Mouse (Mus musculus) liver, postnatal 0 days (tissue): Measurements from ENCODE around the gene Fcf1. TPM values are rescaled to one million over a fixed set of nuclear protein-coding genes. Genes with fewer than 3 reads are reported as not detected.

Experiments
- ATAC-seq: fragments of 200-750 bp; cut with Nextera tagmentation; 2 replicates; pipeline ENCODE4 v1.8.0; 2017; ENCODE audit warnings: mild to moderate bottlenecking, moderate library complexity
- DNase-seq: peaks from one replicate; pipeline ENCODE4 v3.0.0-alpha.2; 2016
- H3K27ac ChIP-seq: fragments of 300-500 bp; sonication (generic); 2 replicates; pipeline ENCODE4 v1.5.1; 2014; ENCODE audit warnings: antibody characterized with exemption, moderate library complexity, mild to moderate bottlenecking, low read depth
- H3K27me3 ChIP-seq: fragments of 300-500 bp; sonication (generic); 2 replicates; pipeline ENCODE4 v1.6.1; 2014; ENCODE audit warnings: low read length, control low read depth, mixed read lengths; ENCODE audit not compliant: insufficient read depth
- H3K36me3 ChIP-seq: fragments of 300-500 bp; sonication (generic); replicated peaks from 2 replicates; pipeline ENCODE4 v1.6.1; 2014; ENCODE audit warnings: mild to moderate bottlenecking, control low read depth, low read length, moderate library complexity, mixed read lengths; ENCODE audit not compliant: insufficient read depth
- H3K4me1 ChIP-seq: fragments of 300-500 bp; sonication (generic); 2 replicates; pipeline ENCODE4 v1.6.1; 2014; ENCODE audit warnings: antibody characterized with exemption, mild to moderate bottlenecking, control low read depth; ENCODE audit not compliant: insufficient read depth
- H3K4me2 ChIP-seq: fragments of 300-500 bp; sonication (generic); 2 replicates; pipeline ENCODE4 v1.6.1; 2014; ENCODE audit warnings: low read depth, mild to moderate bottlenecking, low read length, moderate library complexity, mixed read lengths
- H3K4me3 ChIP-seq: fragments of 300-500 bp; sonication (generic); 2 replicates; pipeline ENCODE4 v1.5.1; 2014; ENCODE audit warnings: low read depth, low read length
- H3K9ac ChIP-seq: fragments of 300-500 bp; sonication (generic); replicated peaks from 2 replicates; pipeline ENCODE4 v1.6.1; 2014; ENCODE audit warnings: mild to moderate bottlenecking, moderate library complexity
- H3K9me3 ChIP-seq: fragments of 300-500 bp; sonication (generic); 2 replicates; pipeline ENCODE4 v1.6.1; 2016; ENCODE audit warnings: mild to moderate bottlenecking, control low read depth, low read length, mixed read lengths
- CTCF ChIP-seq: sonication (generic); IDR thresholded peaks from 2 replicates; pipeline ENCODE4 v1.5.1; 2016; ENCODE audit warnings: antibody characterized with exemption, low read depth
- EP300 ChIP-seq: IDR thresholded peaks from 2 replicates; pipeline ENCODE4 v1.6.1; 2016; ENCODE audit warnings: antibody characterized with exemption, low read depth, mild to moderate bottlenecking
- whole genome bisulfite sequencing: fragments of 180-500 bp; shearing (Covaris S2); extraction: QIAGEN DNeasy Blood & Tissue Kit; methylation state at CpG from one replicate; pipeline ENCODE4 v1.1.7; 2014; ENCODE audit not compliant: insufficient replicate concordance; 5-methylcytosine and 5-hydroxymethylcytosine counted together
- polyA plus RNA-seq: library from polyadenylated mRNA; unstranded; fragments of >200 nt; fragmentation: Nextera tagmentation; extraction: Ambion mirVana; gene quantifications from 2 replicates; pipeline ENCODE4 v1.2.1, GENCODE M21; 2015

The Fcf1 gene
- polyA plus RNA-seq, 1 experiment from 2014 or later, result 74.5 TPM

DNA sequence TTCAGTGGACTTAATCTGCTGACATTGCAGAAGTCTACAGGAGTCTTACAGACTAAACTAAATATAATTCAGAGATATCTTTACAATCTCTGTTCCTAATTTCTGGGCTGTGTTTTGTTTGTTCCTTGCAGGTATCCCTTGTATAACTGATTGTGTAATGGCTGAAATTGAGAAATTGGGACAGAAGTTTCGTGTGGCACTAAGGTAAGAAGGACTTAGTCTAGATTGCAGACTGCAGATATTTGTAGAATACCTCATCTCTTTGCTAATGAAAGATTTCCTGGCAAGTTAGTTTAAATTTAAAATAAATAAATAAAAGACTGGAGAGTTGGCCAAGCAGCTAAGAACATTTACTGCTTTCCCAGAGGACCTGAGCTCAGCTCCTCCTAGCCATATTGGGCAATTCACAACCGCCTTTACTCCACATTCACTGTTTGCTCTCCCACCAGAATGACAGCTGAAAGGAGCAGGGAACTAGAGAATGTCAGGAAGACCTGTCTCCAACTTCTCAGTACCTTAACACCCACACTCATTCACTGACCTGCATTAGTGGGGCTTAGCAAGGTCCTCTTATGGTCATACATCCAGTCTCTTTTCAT is 8.7 kb downstream of the Fcf1 start:
- H3K27me3 ChIP-seq, result no peaks in the 10 kb centered on the region
- TF ChIP-seq CTCF (no peak), EP300 (peak; percentile 47; the same call in 1 of the 2 replicates)
- no peak overlapping the region for H3K4me3 ChIP-seq
- H3K4me1 ChIP-seq, result no peaks in the 10 kb centered on the region
- peak overlapping the region; percentile 63 for H3K27ac ChIP-seq
- no peak overlapping the region for H3K4me2 ChIP-seq
- H3K9me3 ChIP-seq, result no peaks in the 10 kb centered on the region
- peaks cover 78% of the 10 kb centered on the region for H3K36me3 ChIP-seq
- 62% methylated on average over 2 of the region's 2 CpGs for WGBS
- peak; percentile 59; the same call in 1 of the 2 replicates for ATAC-seq
- H3K9ac ChIP-seq, result no peak overlapping the region
- DNase-seq, result no peak

DNA sequence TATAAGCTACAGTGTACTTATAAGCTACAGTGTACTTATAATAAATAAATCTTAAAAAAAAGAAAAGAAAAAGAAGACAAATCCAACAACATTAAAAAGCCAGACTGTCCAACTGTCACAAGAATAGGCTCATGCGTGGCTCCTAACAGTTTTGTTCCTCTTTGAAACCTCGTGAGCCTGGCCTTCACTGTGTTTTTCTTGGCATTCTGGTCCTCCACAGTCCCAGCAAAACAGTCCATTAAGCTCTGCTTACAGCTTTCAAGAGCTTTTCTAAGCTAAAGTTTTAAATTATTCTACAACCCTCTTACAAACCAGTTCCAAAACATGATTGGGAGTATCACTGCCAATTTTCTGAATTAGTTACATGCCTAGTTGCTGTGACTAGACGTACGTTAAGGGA is 18.8 kb downstream of the Fcf1 start:
- Histone ChIP-seq H3K4me2 (no peak overlapping the region), H3K36me3 (no peaks in the 10 kb centered on the region), H3K4me1 (no peaks in the 10 kb centered on the region), H3K27ac (no peak overlapping the region), H3K27me3 (no peaks in the 10 kb centered on the region), H3K4me3 (no peak overlapping the region), H3K9me3 (no peaks in the 10 kb centered on the region), H3K9ac (no peak overlapping the region)
- no peak for DNase-seq
- no peak for ATAC-seq
- 66% methylated on average over 4 of the region's 4 CpGs for WGBS
- TF ChIP-seq CTCF, result no peak
- no peak for TF ChIP-seq EP300

DNA sequence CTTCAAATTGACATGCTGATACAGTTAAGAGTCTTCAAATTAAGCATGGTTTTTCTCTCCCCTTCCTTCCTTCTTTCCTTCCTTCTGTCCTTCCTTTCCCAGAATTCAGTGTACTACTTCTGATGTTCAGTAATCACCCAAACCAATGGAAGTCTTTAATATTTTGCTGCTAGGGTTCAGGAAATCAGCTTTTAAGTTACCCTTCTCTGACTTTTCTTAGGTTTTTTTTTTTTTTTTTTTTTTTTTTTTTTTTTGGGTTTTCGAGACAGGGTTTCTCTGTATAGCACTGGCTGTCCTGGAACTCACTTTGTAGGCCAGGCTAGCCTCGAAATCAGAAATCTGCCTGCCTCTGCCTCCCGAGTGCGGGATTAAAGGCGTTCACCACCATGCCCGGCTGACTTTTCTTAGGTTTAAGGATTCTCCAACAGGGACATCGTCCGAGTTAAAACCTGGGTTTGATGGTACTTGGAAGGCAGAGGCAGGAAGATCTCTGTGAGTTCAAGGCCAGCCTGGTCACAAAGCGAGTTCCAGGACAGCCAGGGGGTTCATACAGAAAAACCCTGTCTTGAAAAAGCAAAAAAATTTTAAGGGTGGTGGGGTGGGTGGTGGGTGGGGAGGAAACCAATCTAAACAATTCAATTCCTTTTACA is 24.5 kb downstream of the Fcf1 start:
- Histone ChIP-seq H3K27me3 (no peaks in the 10 kb centered on the region), H3K4me2 (peak overlapping the region; percentile 94), H3K36me3 (no peaks in the 10 kb centered on the region), H3K4me3 (peak overlapping the region; percentile 94; the same call in 1 of the 2 replicates), H3K9me3 (no peaks in the 10 kb centered on the region), H3K4me1 (peaks cover 23% of the 10 kb centered on the region), H3K9ac (no peak overlapping the region), H3K27ac (no peak overlapping the region)
- ATAC-seq (no peak), DNase-seq (no peak)
- no peak for TF ChIP-seq CTCF
- TF ChIP-seq EP300, result no peak
- WGBS, result 92% methylated on average over 8 of the region's 9 CpGs

DNA sequence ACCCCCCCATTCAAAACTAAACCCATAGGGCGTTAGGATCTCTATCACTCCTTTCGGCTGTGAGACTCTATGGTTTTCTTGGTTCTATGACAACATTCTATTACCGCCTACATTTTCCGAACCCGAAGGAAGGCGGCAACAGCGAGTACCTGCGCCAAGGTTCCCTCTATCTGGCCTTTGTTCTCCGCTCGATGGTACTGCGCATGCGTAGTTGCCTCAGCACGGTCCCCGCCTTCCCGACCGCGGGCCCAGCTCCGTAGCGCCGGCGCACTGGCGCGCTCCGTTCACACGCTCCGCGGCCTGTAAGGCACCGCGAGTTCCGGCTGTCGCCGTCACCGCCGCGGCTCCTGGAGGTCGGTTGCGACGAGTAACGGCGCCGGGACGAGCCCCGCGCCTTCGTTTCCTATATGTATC is 25.4 kb downstream of the Fcf1 start, which contains the start of gene Ylpm1:
Gene Ylpm1, plus strand, starts transcription at position 239 of the 414 bp plus-strand sequence.
- Histone ChIP-seq H3K4me1 (peaks cover 23% of the 10 kb centered on the region), H3K4me2 (peak within 1 kb of the TSS; percentile 94), H3K4me3 (peak within 1 kb of the TSS; percentile 94), H3K9me3 (no peaks in the 10 kb centered on the region), H3K27me3 (no peaks in the 10 kb centered on the region), H3K9ac (peak within 1 kb of the TSS; percentile 93), H3K27ac (peak within 1 kb of the TSS; percentile 89), H3K36me3 (no peaks in the 10 kb centered on the region)
- TF ChIP-seq CTCF (peak; percentile 74), EP300 (peak; percentile 37; the same call in 1 of the 2 replicates)
- under 1% methylated on average over 45 of the region's 45 CpGs for WGBS
- DNase-seq (peak; percentile 96), ATAC-seq (peak; percentile 99)

DNA sequence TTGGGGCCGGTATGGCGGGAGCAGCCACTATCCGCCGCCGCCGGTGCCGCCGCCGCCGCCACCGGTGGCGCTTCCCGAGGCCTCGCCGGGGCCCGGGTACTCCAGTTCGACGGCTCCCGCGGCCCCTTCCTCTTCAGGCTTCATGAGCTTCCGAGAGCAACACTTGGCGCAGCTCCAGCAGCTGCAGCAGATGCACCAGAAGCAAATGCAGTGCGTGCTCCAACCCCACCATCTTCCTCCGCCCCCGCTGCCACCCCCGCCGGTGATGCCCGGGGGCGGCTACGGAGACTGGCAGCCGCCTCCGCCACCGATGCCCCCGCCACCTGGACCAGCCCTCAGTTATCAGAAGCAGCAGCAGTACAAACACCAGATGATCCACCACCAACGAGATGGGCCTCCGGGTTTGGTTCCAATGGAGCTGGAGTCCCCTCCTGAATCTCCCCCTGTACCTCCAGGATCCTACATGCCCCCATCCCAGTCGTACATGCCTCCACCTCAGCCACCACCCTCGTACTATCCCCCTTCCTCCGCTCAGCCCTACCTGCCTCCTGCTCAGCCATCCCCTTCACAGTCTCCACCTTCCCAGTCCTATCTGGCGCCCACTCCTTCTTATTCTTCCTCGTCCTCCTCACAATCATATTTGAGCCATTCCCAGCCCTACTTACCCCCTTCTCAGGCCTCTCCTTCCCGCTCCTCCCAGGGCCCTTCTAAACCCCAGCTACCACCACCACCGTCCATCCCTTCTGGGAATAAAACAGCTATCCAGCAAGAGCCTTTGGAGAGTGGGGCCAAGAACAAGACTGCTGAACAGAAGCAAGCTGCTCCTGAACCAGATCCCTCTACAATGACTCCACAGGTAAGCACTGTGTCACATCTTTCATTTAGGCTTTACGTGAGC is 26.1 kb downstream of the Fcf1 start:
- H3K27ac ChIP-seq, result peak overlapping the region; percentile 89
- peak overlapping the region; percentile 94 for H3K4me3 ChIP-seq
- no peaks in the 10 kb centered on the region for H3K36me3 ChIP-seq
- peak; percentile 66 for DNase-seq
- WGBS, result under 1% methylated on average over 30 of the region's 44 CpGs
- peak overlapping the region; percentile 94 for H3K4me2 ChIP-seq
- ATAC-seq, result peak; percentile 68
- H3K9ac ChIP-seq, result peak overlapping the region; percentile 93
- H3K9me3 ChIP-seq, result no peaks in the 10 kb centered on the region
- H3K27me3 ChIP-seq, result no peaks in the 10 kb centered on the region
- H3K4me1 ChIP-seq, result peaks cover 23% of the 10 kb centered on the region
- TF ChIP-seq CTCF, result no peak
- no peak for TF ChIP-seq EP300

DNA sequence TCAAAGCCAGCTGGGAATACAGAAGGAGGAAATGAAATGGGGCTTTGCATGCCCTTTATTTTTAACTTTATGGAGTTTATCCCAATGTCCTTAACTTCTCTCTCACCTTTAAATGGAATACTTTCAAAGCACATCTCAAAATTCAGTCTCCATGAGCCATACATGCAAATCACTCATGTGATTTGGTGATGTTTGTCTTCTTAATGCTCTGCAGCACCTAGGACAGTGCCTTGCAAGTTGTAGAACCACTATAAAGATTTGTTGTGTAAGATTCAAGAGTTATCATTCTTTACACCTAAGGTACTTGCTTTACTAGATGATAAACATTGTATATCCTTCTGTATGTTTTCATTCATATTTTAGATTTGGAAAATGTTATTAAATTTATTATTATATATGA is 28.4 kb downstream of the Fcf1 start:
- no peak for DNase-seq
- Histone ChIP-seq H3K36me3 (no peaks in the 10 kb centered on the region), H3K9me3 (no peaks in the 10 kb centered on the region), H3K9ac (no peak overlapping the region), H3K27ac (no peak overlapping the region), H3K27me3 (no peaks in the 10 kb centered on the region), H3K4me3 (no peak overlapping the region), H3K4me2 (peak overlapping the region; percentile 94), H3K4me1 (peaks cover 23% of the 10 kb centered on the region)
- no peak for TF ChIP-seq EP300
- no peak for TF ChIP-seq CTCF
- no peak for ATAC-seq
